Mouse (Mus musculus) liver, embryonic 16.5 days (tissue): ENCODE results near the gene Cyfip2. TPM values are rescaled to one million over a fixed set of nuclear protein-coding genes. Genes with fewer than 3 reads are reported as not detected.
A peak's percentile ranks its signal among the peaks of the same experiment; 100 is the strongest.
"Not testable (repeated sequence)": the region's sequence is repeated elsewhere in the genome, so short reads cannot be mapped to it uniquely, and the experiment has no call there.

ENCODE experiments used
- ATAC-seq: fragments of 200-750 bp; cut with Nextera tagmentation; 2 replicates; pipeline ENCODE4 v1.8.0; 2017; ENCODE audit warnings: low read depth, mild to moderate bottlenecking, moderate number of reproducible peaks, moderate library complexity
- H3K27ac ChIP-seq: fragments of 300-500 bp; sonication (generic); 2 replicates; pipeline ENCODE4 v1.5.1; 2014; ENCODE audit warnings: mild to moderate bottlenecking, low read length
- H3K27me3 ChIP-seq: fragments of 300-500 bp; sonication (generic); 2 replicates; pipeline ENCODE4 v1.6.1; 2014; ENCODE audit warnings: low read depth, low read length, mixed read lengths; ENCODE audit not compliant: control insufficient read depth, insufficient read depth
- H3K36me3 ChIP-seq: fragments of 300-500 bp; sonication (generic); 2 replicates; pipeline ENCODE4 v1.6.1; 2014; ENCODE audit warnings: mild to moderate bottlenecking; ENCODE audit not compliant: control insufficient read depth, insufficient read depth
- H3K4me1 ChIP-seq: fragments of 300-500 bp; sonication (generic); 2 replicates; pipeline ENCODE4 v1.6.1; 2014; ENCODE audit warnings: low read depth, low read length, mixed read lengths; ENCODE audit not compliant: control insufficient read depth
- H3K4me2 ChIP-seq: fragments of 300-500 bp; sonication (generic); 2 replicates; pipeline ENCODE4 v1.6.1; 2014; ENCODE audit warnings: low read depth, low read length, mixed read lengths
- H3K4me3 ChIP-seq: fragments of 300-500 bp; sonication (generic); 2 replicates; pipeline ENCODE4 v1.5.1; 2014; ENCODE audit warnings: low read depth, mild to moderate bottlenecking, low read length
- H3K9ac ChIP-seq: fragments of 300-500 bp; sonication (generic); 2 replicates; pipeline ENCODE4 v1.6.1; 2014; ENCODE audit warnings: low read depth, low read length
- H3K9me3 ChIP-seq: fragments of 300-500 bp; sonication (generic); replicated peaks from 2 replicates; pipeline ENCODE4 v1.6.1; 2016; ENCODE audit warnings: low read length; ENCODE audit not compliant: control insufficient read depth
- WGBS: fragments of 180-500 bp; shearing (Covaris S2); extraction: QIAGEN DNeasy Blood & Tissue Kit; methylation state at CpG from one replicate; pipeline ENCODE4 v1.1.7; 2014; ENCODE audit not compliant: insufficient replicate concordance; 5-methylcytosine and 5-hydroxymethylcytosine counted together
- polyA plus RNA-seq: library from polyadenylated mRNA; unstranded; fragments of >200 nt; fragmentation: Nextera tagmentation; extraction: Ambion mirVana; gene quantifications from 2 replicates; pipeline ENCODE4 v1.2.1, GENCODE M21; 2015

Cyfip2 gene
- polyA plus RNA-seq, 1 experiment from 2014 or later, result 5.7 TPM

- no peak overlapping the region for H3K27ac ChIP-seq
- no peaks in the 10 kb centered on the region for H3K4me1 ChIP-seq
- H3K4me2 ChIP-seq, result no peak overlapping the region
- no peak overlapping the region for H3K9ac ChIP-seq
- 61% methylated on average over 3 of the region's 3 CpGs for WGBS
- no peaks in the 10 kb centered on the region for H3K27me3 ChIP-seq
- ATAC-seq, result no peak
- no peaks in the 10 kb centered on the region for H3K36me3 ChIP-seq
- H3K4me3 ChIP-seq, result no peak overlapping the region
- H3K9me3 ChIP-seq, result no peaks in the 10 kb centered on the region
These were observed 127.7 kb downstream of the Cyfip2 start for GRCm38 (mm10) chr11:46184946-46185345.

GRCm38 (mm10) chr11:46182031-46182430, 130.6 kb downstream of the Cyfip2 start:
- not testable (repeated sequence) for H3K4me1 ChIP-seq, H3K4me3 ChIP-seq, H3K36me3 ChIP-seq, ATAC-seq, H3K4me2 ChIP-seq, H3K9ac ChIP-seq, H3K27me3 ChIP-seq, H3K27ac ChIP-seq, H3K9me3 ChIP-seq
- WGBS, result 63% methylated on average over 1 of the region's 1 CpGs

GRCm38 (mm10) chr11:46177246-46178043, 135.2 kb downstream of the Cyfip2 start:
- 64% methylated on average over 10 of the region's 10 CpGs for WGBS

GRCm38 (mm10) chr11:46176155-46176554, 136.5 kb downstream of the Cyfip2 start:
- Histone ChIP-seq H3K9ac (no peak overlapping the region), H3K27me3 (no peaks in the 10 kb centered on the region)
- WGBS, result 73% methylated on average over 6 of the region's 6 CpGs

More at GRCm38 (mm10) chr11:46177246-46178043, 135.2 kb downstream of the Cyfip2 start:
- H3K4me1 ChIP-seq, result no peaks in the 10 kb centered on the region
- no peaks in the 10 kb centered on the region for H3K36me3 ChIP-seq
- no peak overlapping the region for H3K27ac ChIP-seq
- no peaks in the 10 kb centered on the region for H3K9me3 ChIP-seq
- no peak overlapping the region for H3K9ac ChIP-seq
- ATAC-seq, result no peak
- no peak overlapping the region for H3K4me3 ChIP-seq
- no peak overlapping the region for H3K4me2 ChIP-seq
- no peaks in the 10 kb centered on the region for H3K27me3 ChIP-seq

GRCm38 (mm10) chr11:46172128-46172527, 140.5 kb downstream of the Cyfip2 start:
- no peak overlapping the region for H3K27ac ChIP-seq
- peaks cover 5% of the 10 kb centered on the region for H3K27me3 ChIP-seq
- no peak overlapping the region for H3K9ac ChIP-seq
- H3K4me3 ChIP-seq, result no peak overlapping the region
- no peaks in the 10 kb centered on the region for H3K4me1 ChIP-seq
- no peaks in the 10 kb centered on the region for H3K36me3 ChIP-seq
- H3K4me2 ChIP-seq, result no peak overlapping the region
- WGBS, result 69% methylated on average over 9 of the region's 9 CpGs
- ATAC-seq, result no peak
- H3K9me3 ChIP-seq, result no peaks in the 10 kb centered on the region

More at GRCm38 (mm10) chr11:46176155-46176554, 136.5 kb downstream of the Cyfip2 start:
- no peaks in the 10 kb centered on the region for H3K4me1 ChIP-seq
- H3K36me3 ChIP-seq, result no peaks in the 10 kb centered on the region
- H3K9me3 ChIP-seq, result no peaks in the 10 kb centered on the region
- H3K27ac ChIP-seq, result no peak overlapping the region
- H3K4me2 ChIP-seq, result no peak overlapping the region
- ATAC-seq, result no peak
- no peak overlapping the region for H3K4me3 ChIP-seq

- peaks cover 22% of the 10 kb centered on the region for H3K27me3 ChIP-seq
- ATAC-seq, result no peak
- no peak overlapping the region for H3K9ac ChIP-seq
- 50% methylated on average over 3 of the region's 3 CpGs for WGBS
- no peaks in the 10 kb centered on the region for H3K36me3 ChIP-seq
- H3K4me3 ChIP-seq, result no peak overlapping the region
- no peaks in the 10 kb centered on the region for H3K4me1 ChIP-seq
- no peak overlapping the region for H3K27ac ChIP-seq
- no peak overlapping the region for H3K4me2 ChIP-seq
- no peaks in the 10 kb centered on the region for H3K9me3 ChIP-seq
These were observed 142.8 kb downstream of the Cyfip2 start for GRCm38 (mm10) chr11:46169908-46170307.

- H3K9me3 ChIP-seq, result no peaks in the 10 kb centered on the region
- no peak overlapping the region for H3K4me2 ChIP-seq
- ATAC-seq, result no peak
- H3K36me3 ChIP-seq, result no peaks in the 10 kb centered on the region
- peaks cover 22% of the 10 kb centered on the region for H3K27me3 ChIP-seq
- H3K4me1 ChIP-seq, result no peaks in the 10 kb centered on the region
- WGBS, result 65% methylated on average over 7 of the region's 7 CpGs
- H3K4me3 ChIP-seq, result no peak overlapping the region
- no peak overlapping the region for H3K27ac ChIP-seq
- H3K9ac ChIP-seq, result no peak overlapping the region
These were observed 144.2 kb downstream of the Cyfip2 start for GRCm38 (mm10) chr11:46168506-46168905.

GRCm38 (mm10) chr11:46165866-46166585, 146.6 kb downstream of the Cyfip2 start, which contains the start of gene Nipal4:
TSS of gene Nipal4 (minus strand) at chr11:46166508.
- H3K27ac ChIP-seq, result no peak within 1 kb of the TSS

GRCm38 (mm10) chr11:46157462-46157861, 155.2 kb downstream of the Cyfip2 start:
- ATAC-seq, result no peak
- Histone ChIP-seq H3K4me2 (no peak overlapping the region), H3K36me3 (no peaks in the 10 kb centered on the region), H3K9me3 (no peaks in the 10 kb centered on the region), H3K4me3 (no peak overlapping the region), H3K4me1 (no peaks in the 10 kb centered on the region), H3K27ac (no peak overlapping the region), H3K9ac (no peak overlapping the region), H3K27me3 (no peaks in the 10 kb centered on the region)

More at GRCm38 (mm10) chr11:46165866-46166585, 146.6 kb downstream of the Cyfip2 start, which contains the start of gene Nipal4:
- H3K9me3 ChIP-seq, result no peaks in the 10 kb centered on the region
- WGBS, result 2% methylated on average over 38 of the region's 40 CpGs
- H3K9ac ChIP-seq, result no peak within 1 kb of the TSS
- H3K4me1 ChIP-seq, result no peaks in the 10 kb centered on the region
- H3K36me3 ChIP-seq, result no peaks in the 10 kb centered on the region
- peak within 1 kb of the TSS; percentile 56 for H3K4me2 ChIP-seq
- H3K4me3 ChIP-seq, result peak within 1 kb of the TSS; percentile 37
- no peak for ATAC-seq
- H3K27me3 ChIP-seq, result peaks cover 22% of the 10 kb centered on the region
